Mouse (Mus musculus) embryonic facial prominence, embryonic 15.5 days (tissue): ENCODE data around the gene Efr3b. TPM values are rescaled to one million over a fixed set of nuclear protein-coding genes. Genes with fewer than 3 reads are reported as not detected.

ENCODE experiments used
- ATAC-seq: fragments of 200-750 bp; cut with Nextera tagmentation; 2 replicates; pipeline ENCODE4 v1.8.0; 2017; ENCODE audit warnings: low read depth, moderate TSS enrichment; ENCODE audit not compliant: insufficient number of reproducible peaks, low FRiP score, low TSS enrichment
- H3K27ac ChIP-seq: fragments of 300-500 bp; sonication (generic); replicated peaks from 2 replicates; pipeline ENCODE4 v1.5.1; 2015; ENCODE audit warnings: mild to moderate bottlenecking, inconsistent platforms
- H3K27me3 ChIP-seq: fragments of 300-500 bp; sonication (generic); 2 replicates; pipeline ENCODE4 v1.6.1; 2015; ENCODE audit warnings: inconsistent platforms
- H3K36me3 ChIP-seq: fragments of 300-500 bp; sonication (generic); 2 replicates; pipeline ENCODE4 v1.6.1; 2015; ENCODE audit warnings: mild to moderate bottlenecking, inconsistent platforms
- H3K4me1 ChIP-seq: fragments of 300-500 bp; sonication (generic); 2 replicates; pipeline ENCODE4 v1.6.1; 2015; ENCODE audit warnings: inconsistent platforms
- H3K4me2 ChIP-seq: fragments of 300-500 bp; sonication (generic); replicated peaks from 2 replicates; pipeline ENCODE4 v1.6.1; 2015; ENCODE audit warnings: mild to moderate bottlenecking, inconsistent platforms
- H3K4me3 ChIP-seq: fragments of 300-500 bp; sonication (generic); replicated peaks from 2 replicates; pipeline ENCODE4 v1.5.1; 2015; ENCODE audit warnings: mild to moderate bottlenecking, inconsistent platforms
- H3K9ac ChIP-seq: fragments of 300-500 bp; sonication (generic); 2 replicates; pipeline ENCODE4 v1.6.1; 2015; ENCODE audit warnings: inconsistent platforms
- H3K9me3 ChIP-seq: fragments of 300-500 bp; sonication (generic); replicated peaks from 2 replicates; pipeline ENCODE4 v1.6.1; 2016; ENCODE audit warnings: inconsistent platforms
- WGBS: fragments of 180-500 bp; shearing (Covaris S2); methylation state at CpG from one replicate; pipeline ENCODE4 v1.1.7; 2015; 5-methylcytosine and 5-hydroxymethylcytosine counted together
- polyA plus RNA-seq: library from polyadenylated mRNA; unstranded; fragments of >200 nt; fragmentation: Nextera tagmentation; extraction: Ambion mirVana; gene quantifications from 2 replicates; pipeline ENCODE4 v1.2.1, GENCODE M21; 2015

Efr3b gene
- polyA plus RNA-seq, 1 experiment from 2014 or later: 4.2 TPM

DNA sequence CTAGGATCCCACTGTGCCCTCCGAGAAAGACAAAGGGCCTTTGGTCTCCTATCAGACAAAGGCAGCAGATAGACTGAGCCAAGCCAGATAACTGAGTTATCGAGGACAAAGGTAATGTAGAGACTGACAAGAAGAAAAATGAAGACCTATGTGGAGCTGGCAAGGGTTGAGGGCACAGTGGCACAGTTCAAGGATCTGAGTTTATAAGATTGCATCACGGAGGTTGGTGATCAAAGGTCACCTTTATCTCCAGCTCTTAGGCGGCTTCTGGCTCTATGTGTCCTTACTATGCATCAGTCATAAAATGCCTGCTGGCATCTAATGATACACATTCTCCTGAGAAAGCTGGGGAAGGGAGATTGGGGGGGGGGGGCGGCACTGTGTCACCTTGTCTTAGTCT lies 2.6 kb downstream of the Efr3b start:
- no peak overlapping the region for H3K4me3 ChIP-seq
- H3K4me1 ChIP-seq: peaks cover 23% of the 10 kb centered on the region
- ATAC-seq: no peak
- H3K9ac ChIP-seq: no peak overlapping the region
- H3K9me3 ChIP-seq: no peaks in the 10 kb centered on the region
- H3K36me3 ChIP-seq: no peaks in the 10 kb centered on the region
- no peak overlapping the region for H3K4me2 ChIP-seq
- 87% methylated on average over 5 of the region's 5 CpGs for WGBS
- H3K27me3 ChIP-seq: 0 out of 2 replicates have a peak, but pooled peaks cover 10% of the 10 kb centered on the region
- H3K27ac ChIP-seq: no peak overlapping the region

DNA sequence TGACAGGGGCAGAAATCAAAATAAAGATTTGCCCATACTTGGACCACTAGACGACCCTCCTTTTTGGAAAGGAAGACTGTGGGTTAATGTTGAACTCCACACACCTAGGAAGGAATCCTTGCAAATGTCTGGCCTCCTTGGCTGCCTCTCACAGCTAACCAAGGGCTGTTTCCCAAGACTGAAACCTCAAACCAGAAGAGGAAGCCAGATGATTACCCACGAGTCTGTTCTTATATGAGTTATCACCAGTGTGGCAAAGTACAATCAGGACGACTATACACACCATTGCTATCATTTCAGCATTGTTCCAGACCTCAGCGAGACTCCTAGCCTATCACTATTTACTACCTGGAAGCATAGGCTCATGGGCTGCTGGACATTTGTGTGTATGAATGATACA lies 9.7 kb downstream of the Efr3b start:
- no peak for ATAC-seq
- H3K27me3 ChIP-seq: no peaks in the 10 kb centered on the region
- H3K4me3 ChIP-seq: no peak overlapping the region
- WGBS: 72% methylated on average over 4 of the region's 4 CpGs
- H3K9ac ChIP-seq: no peak overlapping the region
- no peaks in the 10 kb centered on the region for H3K36me3 ChIP-seq
- H3K4me1 ChIP-seq: no peaks in the 10 kb centered on the region
- no peak overlapping the region for H3K27ac ChIP-seq
- no peak overlapping the region for H3K4me2 ChIP-seq
- no peaks in the 10 kb centered on the region for H3K9me3 ChIP-seq

DNA sequence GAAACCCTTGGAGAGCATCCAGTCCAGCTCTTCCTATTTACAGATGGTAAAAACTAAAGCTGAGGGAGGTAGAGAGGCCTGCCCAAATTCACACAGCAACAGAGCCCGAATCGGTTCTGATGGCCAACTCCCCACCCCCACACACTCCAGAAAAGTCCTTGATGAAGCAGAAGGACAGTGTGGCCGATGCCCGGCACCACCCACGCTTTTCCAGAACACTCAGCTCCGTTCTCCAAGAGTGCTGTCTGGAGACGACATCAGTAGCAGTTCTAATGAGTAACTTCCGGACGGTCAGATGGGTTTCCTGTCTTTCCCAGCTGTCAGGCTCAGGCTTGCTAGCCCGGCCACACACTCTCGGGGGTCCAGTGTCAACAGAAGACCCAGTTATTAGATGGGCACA lies 10.2 kb downstream of the Efr3b start:
- no peak overlapping the region for H3K9ac ChIP-seq
- no peaks in the 10 kb centered on the region for H3K9me3 ChIP-seq
- H3K36me3 ChIP-seq: no peaks in the 10 kb centered on the region
- 75% methylated on average over 11 of the region's 11 CpGs for WGBS
- no peak overlapping the region for H3K4me2 ChIP-seq
- no peaks in the 10 kb centered on the region for H3K4me1 ChIP-seq
- H3K27ac ChIP-seq: no peak overlapping the region
- ATAC-seq: no peak
- H3K4me3 ChIP-seq: no peak overlapping the region
- no peaks in the 10 kb centered on the region for H3K27me3 ChIP-seq

DNA sequence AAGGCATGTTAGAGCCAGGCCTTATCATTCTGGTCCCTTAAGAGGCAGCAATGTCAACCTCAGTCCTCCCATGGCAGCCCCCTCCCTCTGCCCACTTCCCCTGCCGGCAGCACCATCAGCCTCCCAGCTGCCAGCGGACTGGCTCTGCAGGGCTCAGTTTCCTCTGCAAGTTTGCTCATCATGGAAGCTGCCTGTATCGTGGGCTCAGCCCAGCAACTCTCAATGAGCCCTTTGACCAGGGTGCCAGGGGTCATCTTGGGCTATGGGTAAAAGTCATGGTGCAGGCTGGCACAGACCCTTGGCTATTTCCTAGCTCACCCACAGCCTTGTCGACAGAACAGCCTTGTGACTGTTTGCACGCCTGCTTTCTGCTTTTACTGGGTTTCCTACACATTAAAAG lies 14.4 kb downstream of the Efr3b start:
- WGBS: 74% methylated on average over 5 of the region's 5 CpGs

DNA sequence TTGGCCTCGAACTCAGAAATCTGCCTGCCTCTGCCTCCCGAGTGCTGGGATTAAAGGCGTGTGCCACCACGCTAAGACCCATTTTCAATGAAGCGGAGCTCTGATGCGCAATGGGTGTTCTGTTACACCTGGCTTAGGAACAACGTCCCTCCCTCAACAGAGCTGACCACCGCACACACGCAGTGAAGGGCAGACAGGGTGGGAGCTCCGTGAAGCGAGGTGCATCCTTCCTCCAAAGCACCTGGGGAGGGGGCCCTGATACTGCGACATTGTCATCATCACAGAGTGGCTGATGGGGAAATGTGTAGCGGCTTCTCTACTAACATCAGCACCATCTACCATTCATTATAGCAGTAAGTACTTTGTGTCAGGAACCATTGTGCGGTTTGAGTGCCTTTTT lies 15.2 kb downstream of the Efr3b start:
- no peak overlapping the region for H3K4me3 ChIP-seq
- 93% methylated on average over 14 of the region's 14 CpGs for WGBS

More for the DNA sequence above, 14.4 kb downstream of the Efr3b start:
- H3K4me1 ChIP-seq: peaks cover 6% of the 10 kb centered on the region; the same call in 1 of the 2 replicates
- no peaks in the 10 kb centered on the region for H3K9me3 ChIP-seq
- H3K27ac ChIP-seq: no peak overlapping the region
- no peak for ATAC-seq
- no peaks in the 10 kb centered on the region for H3K27me3 ChIP-seq
- no peak overlapping the region for H3K4me2 ChIP-seq
- no peaks in the 10 kb centered on the region for H3K36me3 ChIP-seq
- no peak overlapping the region for H3K4me3 ChIP-seq
- no peak overlapping the region for H3K9ac ChIP-seq

DNA sequence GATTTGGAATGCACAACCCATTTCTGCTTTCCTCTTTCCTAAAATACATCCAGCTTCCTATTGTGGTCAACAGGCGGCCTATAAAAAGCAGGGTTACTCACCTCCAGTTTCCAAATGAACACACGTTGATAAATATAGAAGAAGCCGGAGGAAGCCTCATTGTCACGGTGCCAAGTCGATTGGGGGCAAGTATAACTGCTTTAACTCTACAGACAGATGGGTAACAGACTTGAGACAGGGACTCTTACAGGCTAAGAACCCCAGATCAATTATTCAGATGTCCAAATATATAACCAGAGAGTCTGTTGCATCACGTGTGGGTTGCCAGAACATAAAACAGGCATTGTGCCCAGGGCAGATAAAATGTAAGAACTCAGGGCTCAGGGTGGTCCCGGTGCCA lies 15.9 kb downstream of the Efr3b start:
- H3K9me3 ChIP-seq: no peaks in the 10 kb centered on the region
- H3K36me3 ChIP-seq: no peaks in the 10 kb centered on the region
- H3K4me1 ChIP-seq: peaks cover 6% of the 10 kb centered on the region; the same call in 1 of the 2 replicates
- H3K4me3 ChIP-seq: no peak overlapping the region
- no peak overlapping the region; the same call in 1 of the 2 replicates for H3K27ac ChIP-seq
- no peak overlapping the region for H3K9ac ChIP-seq
- no peak for ATAC-seq
- H3K27me3 ChIP-seq: no peaks in the 10 kb centered on the region
- H3K4me2 ChIP-seq: no peak overlapping the region
- 50% methylated on average over 7 of the region's 7 CpGs for WGBS

More for the DNA sequence above, 15.2 kb downstream of the Efr3b start:
- Histone ChIP-seq H3K4me1 (peaks cover 6% of the 10 kb centered on the region; the same call in 1 of the 2 replicates), H3K27ac (no peak overlapping the region), H3K27me3 (no peaks in the 10 kb centered on the region), H3K9me3 (no peaks in the 10 kb centered on the region), H3K9ac (no peak overlapping the region), H3K4me2 (no peak overlapping the region), H3K36me3 (no peaks in the 10 kb centered on the region)
- ATAC-seq: no peak

DNA sequence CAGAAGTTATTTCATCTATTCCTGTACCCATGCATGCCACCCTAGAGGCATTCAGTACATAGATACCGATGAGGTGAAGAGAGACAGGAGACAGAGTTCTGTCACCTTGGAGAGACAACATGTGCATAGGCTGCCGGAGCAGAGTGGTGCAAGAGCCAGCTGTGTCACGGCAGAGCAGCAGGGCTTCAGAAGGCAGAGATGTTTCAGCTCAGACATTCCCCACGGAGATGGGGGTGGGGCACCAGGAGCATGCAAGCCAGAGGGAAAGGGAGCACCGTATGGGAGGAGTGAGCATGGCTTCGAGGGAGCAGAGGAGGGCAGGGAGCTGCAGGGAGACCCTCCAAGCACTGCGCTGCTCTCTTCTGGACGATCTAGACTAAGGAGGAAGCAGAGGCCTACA lies 18.2 kb downstream of the Efr3b start:
- Histone ChIP-seq H3K9me3 (no peaks in the 10 kb centered on the region), H3K27me3 (no peaks in the 10 kb centered on the region), H3K9ac (no peak overlapping the region), H3K4me1 (peaks cover 6% of the 10 kb centered on the region; the same call in 1 of the 2 replicates), H3K36me3 (no peaks in the 10 kb centered on the region), H3K4me3 (no peak overlapping the region), H3K4me2 (no peak overlapping the region), H3K27ac (no peak overlapping the region)
- no peak for ATAC-seq
- 31% methylated on average over 8 of the region's 8 CpGs for WGBS

DNA sequence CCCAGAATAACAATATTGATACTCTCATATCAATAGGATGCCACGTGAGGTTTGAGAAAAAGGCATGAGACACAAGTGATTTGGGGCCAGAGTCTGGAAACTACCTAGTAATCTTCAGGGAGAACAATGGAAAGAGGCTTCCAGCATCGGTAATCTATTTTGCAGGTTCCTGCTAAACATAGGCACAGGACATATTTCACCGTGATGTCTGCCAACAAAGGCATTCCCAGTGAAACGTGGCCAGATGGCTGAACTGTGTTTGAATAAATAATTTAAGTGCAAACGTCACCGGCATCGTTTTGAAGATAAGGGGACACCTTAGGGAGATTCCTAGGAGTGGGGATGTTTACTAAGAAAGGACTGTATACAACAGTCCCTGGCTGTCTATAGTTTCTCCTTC lies 22.4 kb downstream of the Efr3b start:
- 59% methylated on average over 7 of the region's 7 CpGs for WGBS
- no peak overlapping the region for H3K9ac ChIP-seq
- no peaks in the 10 kb centered on the region for H3K9me3 ChIP-seq
- no peak overlapping the region for H3K27ac ChIP-seq
- no peaks in the 10 kb centered on the region for H3K4me1 ChIP-seq
- ATAC-seq: no peak
- no peaks in the 10 kb centered on the region for H3K36me3 ChIP-seq
- no peak overlapping the region for H3K4me2 ChIP-seq
- no peaks in the 10 kb centered on the region for H3K27me3 ChIP-seq
- H3K4me3 ChIP-seq: no peak overlapping the region

DNA sequence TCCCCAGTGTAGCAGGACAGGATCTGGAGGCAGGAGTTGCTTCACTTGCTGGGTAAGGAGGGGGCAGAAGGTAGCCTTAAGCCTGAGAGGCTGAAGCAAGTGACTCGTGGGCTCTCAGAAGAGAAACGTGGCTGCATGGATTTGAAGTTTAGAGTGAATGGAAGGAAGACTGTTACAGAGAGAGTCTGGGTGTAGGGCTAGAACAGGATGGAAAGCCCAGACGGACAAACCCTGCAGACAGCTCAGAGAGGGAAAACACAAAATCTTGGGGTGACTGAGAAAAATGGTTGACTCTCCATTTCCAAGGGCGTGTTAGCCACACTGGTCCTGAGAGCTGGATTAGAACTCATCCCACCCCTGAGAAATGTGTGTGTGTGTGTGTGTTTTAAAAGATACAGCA lies 23.0 kb downstream of the Efr3b start:
- no peak overlapping the region for H3K9ac ChIP-seq
- WGBS: 72% methylated on average over 4 of the region's 4 CpGs
- no peak overlapping the region for H3K27ac ChIP-seq
- H3K4me2 ChIP-seq: no peak overlapping the region
- no peaks in the 10 kb centered on the region for H3K4me1 ChIP-seq
- no peaks in the 10 kb centered on the region for H3K36me3 ChIP-seq
- ATAC-seq: no peak
- H3K4me3 ChIP-seq: no peak overlapping the region
- no peaks in the 10 kb centered on the region for H3K9me3 ChIP-seq
- no peaks in the 10 kb centered on the region for H3K27me3 ChIP-seq

DNA sequence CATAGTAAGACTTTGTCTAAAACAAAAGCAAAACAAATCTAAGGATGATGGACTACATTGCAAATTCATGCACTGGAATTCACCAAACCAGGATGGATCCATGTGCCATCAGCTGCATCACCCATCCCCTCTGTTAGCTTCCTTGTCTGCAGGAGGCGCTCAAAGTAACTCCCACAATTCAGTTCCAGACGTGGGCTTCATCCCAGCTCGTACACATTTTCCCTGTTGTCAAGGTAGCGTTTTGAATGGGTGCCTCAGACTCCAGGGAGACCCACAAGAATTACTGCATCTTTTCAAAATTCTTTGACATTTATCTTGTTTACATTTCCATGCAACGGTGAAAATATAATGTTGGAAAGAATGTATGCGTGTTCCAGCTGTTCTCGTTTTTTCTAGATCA lies 23.5 kb downstream of the Efr3b start:
- no peak overlapping the region for H3K27ac ChIP-seq
- H3K4me1 ChIP-seq: no peaks in the 10 kb centered on the region
- H3K27me3 ChIP-seq: no peaks in the 10 kb centered on the region
- H3K4me3 ChIP-seq: no peak overlapping the region
- WGBS: 59% methylated on average over 7 of the region's 7 CpGs
- H3K9me3 ChIP-seq: no peaks in the 10 kb centered on the region
- no peak overlapping the region for H3K9ac ChIP-seq
- no peak overlapping the region for H3K4me2 ChIP-seq
- no peak for ATAC-seq
- no peaks in the 10 kb centered on the region for H3K36me3 ChIP-seq

DNA sequence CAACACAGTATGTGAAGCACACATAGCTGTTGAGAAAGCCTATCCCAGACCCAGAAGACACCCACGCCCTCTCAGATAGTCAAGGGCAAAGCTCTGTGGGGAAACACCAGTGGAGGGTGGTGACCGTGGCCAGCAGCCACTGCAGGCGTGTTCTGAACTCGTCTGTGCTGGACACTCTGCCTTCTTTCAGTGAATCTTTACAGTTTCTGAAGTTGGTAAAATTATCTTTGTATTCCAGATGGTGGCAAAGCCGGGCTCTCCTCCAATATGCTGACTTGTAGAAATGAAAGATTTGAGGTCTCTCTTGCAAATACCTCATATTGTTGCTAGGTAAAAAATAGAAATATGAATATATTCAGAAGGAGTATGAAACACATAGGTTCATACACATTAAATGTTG lies 27.0 kb downstream of the Efr3b start:
- Histone ChIP-seq H3K4me1 (peaks cover 5% of the 10 kb centered on the region; the same call in 1 of the 2 replicates), H3K4me2 (no peak overlapping the region), H3K36me3 (no peaks in the 10 kb centered on the region), H3K9me3 (no peaks in the 10 kb centered on the region), H3K4me3 (no peak overlapping the region), H3K27ac (no peak overlapping the region), H3K27me3 (no peaks in the 10 kb centered on the region), H3K9ac (no peak overlapping the region)
- no peak for ATAC-seq
- 86% methylated on average over 5 of the region's 5 CpGs for WGBS

DNA sequence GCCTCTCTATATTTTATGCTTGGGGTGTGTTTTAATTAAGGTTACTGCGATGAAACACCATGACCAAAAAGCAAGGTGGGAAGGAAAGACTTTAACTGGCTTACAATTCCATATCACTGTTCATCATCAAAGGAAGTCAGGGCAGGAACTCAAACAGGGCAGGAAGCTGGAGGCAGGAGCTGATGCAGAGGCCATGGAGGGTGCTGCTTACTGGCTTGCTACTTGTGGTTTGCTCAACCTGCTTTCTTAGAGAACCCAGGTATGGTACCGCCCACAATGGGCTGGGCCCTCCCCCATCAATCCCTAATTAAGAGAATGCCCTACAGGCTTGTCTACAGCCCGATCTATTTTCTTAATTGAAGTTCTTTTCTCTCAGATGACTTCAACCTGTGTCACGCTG lies 27.4 kb downstream of the Efr3b start:
- H3K4me1 ChIP-seq: peaks cover 5% of the 10 kb centered on the region; the same call in 1 of the 2 replicates
- H3K9me3 ChIP-seq: no peaks in the 10 kb centered on the region
- no peak overlapping the region for H3K4me3 ChIP-seq
- no peak overlapping the region for H3K9ac ChIP-seq
- ATAC-seq: no peak
- 64% methylated on average over 4 of the region's 4 CpGs for WGBS
- no peaks in the 10 kb centered on the region for H3K27me3 ChIP-seq
- H3K36me3 ChIP-seq: no peaks in the 10 kb centered on the region
- no peak overlapping the region for H3K4me2 ChIP-seq
- H3K27ac ChIP-seq: no peak overlapping the region
